Mouse (Mus musculus) liver, adult 2 months (tissue): ENCODE data around the gene Kctd7. TPM values are rescaled to one million over a fixed set of nuclear protein-coding genes. Genes with fewer than 3 reads are reported as not detected.

Experiments used
- DNase-seq: peaks from one replicate; pipeline ENCODE4 v3.0.0-alpha.2; 2011; ENCODE audit warnings: low read depth, low spot score; ENCODE audit errors: extremely low read depth
- H3K27ac ChIP-seq: fragments of 200-500 bp; replicated peaks from 2 replicates; pipeline ENCODE4 v1.5.1; 2012; ENCODE audit warnings: low read depth, mild to moderate bottlenecking, control low read depth, inconsistent platforms, low read length; ENCODE audit not compliant: insufficient read depth
- H3K27me3 ChIP-seq: fragments of 200-500 bp; 2 replicates; pipeline ENCODE4 v1.6.1; 2012; ENCODE audit warnings: mild to moderate bottlenecking, moderate library complexity, low read length, inconsistent platforms; ENCODE audit not compliant: control insufficient read depth, insufficient read depth
- H3K36me3 ChIP-seq: fragments of 200-500 bp; 2 replicates; pipeline ENCODE4 v1.6.1; 2012; ENCODE audit warnings: low read length, inconsistent platforms; ENCODE audit not compliant: control insufficient read depth, insufficient read depth
- H3K4me1 ChIP-seq: fragments of 200-500 bp; 2 replicates; pipeline ENCODE4 v1.6.1; 2011; ENCODE audit warnings: low read length; ENCODE audit not compliant: control insufficient read depth, insufficient read depth
- H3K4me3 ChIP-seq: fragments of 200-500 bp; 2 replicates; pipeline ENCODE4 v1.5.1; 2011; ENCODE audit warnings: low read depth, mild to moderate bottlenecking, control low read depth, low read length, moderate library complexity; ENCODE audit not compliant: insufficient read depth
- H3K79me2 ChIP-seq: fragments of 200-500 bp; 2 replicates; pipeline ENCODE4 v1.6.1; 2012; ENCODE audit warnings: inconsistent platforms, mild to moderate bottlenecking, low read length, moderate library complexity; ENCODE audit not compliant: control insufficient read depth, insufficient read depth
- H3K9ac ChIP-seq: fragments of 200-500 bp; 2 replicates; pipeline ENCODE4 v1.6.1; 2012; ENCODE audit warnings: low read depth, mild to moderate bottlenecking, control low read depth, inconsistent platforms, low read length
- CTCF ChIP-seq: fragments of 200-500 bp; IDR thresholded peaks from 2 replicates; pipeline ENCODE4 v1.5.1; 2011; ENCODE audit warnings: low read depth, low read length, control low read depth
- POLR2A ChIP-seq: fragments of 200-500 bp; IDR thresholded peaks from 2 replicates; pipeline ENCODE4 v1.6.1; 2011; ENCODE audit warnings: low read length, control low read depth; ENCODE audit not compliant: insufficient read depth; ENCODE audit errors: extremely low read depth
- WGBS: fragments of 180-500 bp; shearing (Covaris S2); methylation state at CpG from one replicate; pipeline ENCODE4 v1.1.7; 2018; 5-methylcytosine and 5-hydroxymethylcytosine counted together
- polyA plus RNA-seq: library from polyadenylated mRNA; depleted of rRNA; stranded (reverse); fragments of >200 nt; gene quantifications from 2 replicates; pipeline ENCODE4 v1.2.3, GENCODE M21; 2012
- total RNA-seq: library from RNA; depleted of rRNA; stranded (reverse); fragments of >200 nt; gene quantifications from 2 replicates; pipeline ENCODE4 v1.2.3, GENCODE M21; 2014

Kctd7 gene
- total and polyA plus RNA-seq, 2 experiments = 2.0 to 4.0 TPM

DNA sequence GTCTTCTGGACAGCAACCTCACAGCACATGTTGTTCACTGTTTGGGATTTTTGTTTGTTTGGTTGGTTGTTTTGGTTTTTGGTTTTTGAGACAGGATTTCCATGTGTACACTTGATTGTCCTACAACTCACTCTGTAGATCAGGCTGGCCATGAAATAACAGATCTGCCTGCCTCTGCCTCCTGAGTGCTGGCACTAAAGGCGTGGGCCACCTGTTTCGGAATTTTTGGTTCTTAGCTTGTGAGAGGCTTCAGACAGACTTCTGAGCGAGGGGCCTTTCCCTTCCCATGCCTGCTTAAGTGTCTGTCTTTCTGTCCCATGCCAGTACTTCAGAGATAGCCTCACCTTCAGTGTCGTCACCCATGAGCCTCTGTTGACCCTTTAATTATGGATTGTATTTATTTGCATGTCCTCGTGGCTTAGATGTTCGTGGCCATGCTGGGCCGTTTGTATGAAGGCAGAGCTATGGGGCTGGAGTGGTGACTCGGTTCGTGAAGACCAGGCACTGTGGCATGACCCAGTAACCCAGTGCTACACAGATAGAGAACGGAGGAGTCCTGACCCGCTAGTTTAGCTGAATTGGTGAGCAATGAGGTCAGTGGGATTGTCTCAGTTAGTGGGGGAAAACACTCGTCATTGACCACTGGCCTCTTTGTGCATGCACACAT lies 24.5 kb upstream of the Kctd7 start:
- DNase-seq = no peak
- Histone ChIP-seq H3K79me2 (peaks cover 4% of the 10 kb centered on the region; the same call in 1 of the 2 replicates), H3K4me3 (no peak overlapping the region), H3K36me3 (peaks cover 8% of the 10 kb centered on the region), H3K9ac (no peak overlapping the region), H3K4me1 (no peaks in the 10 kb centered on the region), H3K27ac (no peak overlapping the region), H3K27me3 (no peaks in the 10 kb centered on the region)
- 81% methylated on average over 12 of the region's 12 CpGs for WGBS
- TF ChIP-seq POLR2A = no peak

GRCm38 (mm10) chr5:130120904-130121303 lies 23.8 kb upstream of the Kctd7 start:
- peaks cover 4% of the 10 kb centered on the region; the same call in 1 of the 2 replicates for H3K79me2 ChIP-seq
- no peak overlapping the region for H3K27ac ChIP-seq
- DNase-seq = no peak
- no peaks in the 10 kb centered on the region for H3K4me1 ChIP-seq
- TF ChIP-seq POLR2A = no peak
- TF ChIP-seq CTCF = no peak
- WGBS = 66% methylated on average over 6 of the region's 6 CpGs
- H3K36me3 ChIP-seq = peaks cover 8% of the 10 kb centered on the region
- no peak overlapping the region for H3K9ac ChIP-seq
- H3K27me3 ChIP-seq = no peaks in the 10 kb centered on the region
- H3K4me3 ChIP-seq = no peak overlapping the region

GRCm38 (mm10) chr5:130122355-130122754 lies 22.3 kb upstream of the Kctd7 start:
- H3K4me1 ChIP-seq = no peaks in the 10 kb centered on the region
- WGBS = 96% methylated on average over 2 of the region's 2 CpGs
- no peak overlapping the region for H3K27ac ChIP-seq
- no peak for TF ChIP-seq CTCF
- no peak for TF ChIP-seq POLR2A
- no peak overlapping the region for H3K4me3 ChIP-seq
- H3K36me3 ChIP-seq = peaks cover 4% of the 10 kb centered on the region
- no peak for DNase-seq
- H3K9ac ChIP-seq = no peak overlapping the region
- H3K27me3 ChIP-seq = no peaks in the 10 kb centered on the region
- H3K79me2 ChIP-seq = no peaks in the 10 kb centered on the region; the same call in 1 of the 2 replicates

DNA sequence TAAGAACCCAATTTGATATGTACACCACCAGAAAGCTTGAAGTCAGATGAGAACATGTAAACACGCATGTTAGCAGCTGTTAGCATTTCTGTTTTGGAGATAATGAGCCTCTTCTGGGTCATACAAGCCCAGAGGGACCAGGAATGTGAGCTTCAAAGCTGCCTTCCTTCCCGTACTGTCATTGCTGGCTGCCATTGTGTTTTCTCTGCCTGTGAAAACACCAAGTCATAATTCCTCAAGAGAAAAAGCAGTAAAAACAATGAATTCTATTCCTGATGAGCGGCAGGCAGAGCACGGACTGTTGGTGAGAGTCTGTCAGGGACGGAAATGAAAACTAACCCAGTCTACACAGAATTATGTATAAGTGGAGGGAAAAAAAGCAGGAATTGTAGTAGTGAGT lies 20.4 kb upstream of the Kctd7 start:
- Histone ChIP-seq H3K79me2 (no peaks in the 10 kb centered on the region; the same call in 1 of the 2 replicates), H3K9ac (no peak overlapping the region), H3K27ac (no peak overlapping the region), H3K36me3 (peaks cover 4% of the 10 kb centered on the region), H3K4me3 (no peak overlapping the region), H3K27me3 (no peaks in the 10 kb centered on the region), H3K4me1 (no peaks in the 10 kb centered on the region)
- TF ChIP-seq POLR2A = no peak
- TF ChIP-seq CTCF = no peak
- WGBS = 94% methylated on average over 5 of the region's 5 CpGs
- no peak for DNase-seq

DNA sequence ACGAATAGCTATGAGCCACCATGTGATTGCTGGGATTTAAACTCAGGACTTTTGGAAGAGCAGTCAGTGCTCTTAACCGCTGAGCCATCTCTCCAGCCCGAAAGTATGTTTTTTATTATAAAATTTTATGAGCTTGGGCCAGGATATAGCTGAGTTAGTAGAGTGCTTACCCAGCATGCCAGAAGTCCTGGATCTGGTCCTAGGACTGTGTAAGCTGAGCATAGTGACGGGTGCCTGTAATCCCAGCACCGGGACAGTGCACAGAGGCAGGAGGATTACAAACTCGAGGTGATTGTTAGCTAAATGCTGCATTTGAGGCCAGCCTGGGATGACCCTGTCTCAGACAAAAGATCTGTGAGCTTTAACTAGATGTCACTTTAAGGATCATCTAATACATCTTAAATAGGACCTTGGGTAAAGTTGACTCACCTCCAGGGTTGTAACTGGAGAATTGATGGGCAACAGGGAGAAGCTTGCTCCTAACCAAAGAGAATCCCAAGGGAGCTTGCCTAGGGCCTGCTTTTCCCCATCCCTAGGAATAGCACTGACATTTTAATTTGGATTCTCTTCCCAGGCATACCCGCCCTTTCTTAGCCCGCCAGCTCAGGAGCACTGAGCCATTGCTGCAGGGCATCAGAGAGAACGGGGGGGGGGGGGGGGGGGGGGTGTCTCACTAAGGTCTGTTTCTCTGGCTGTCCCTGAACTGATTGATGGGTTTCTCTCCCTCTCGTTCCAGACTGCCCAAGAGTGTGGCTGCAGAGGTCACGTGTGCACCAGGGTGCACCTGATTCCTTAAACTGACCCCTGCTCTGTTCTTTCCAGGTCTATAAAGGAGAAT lies 15.8 kb upstream of the Kctd7 start:
- H3K9ac ChIP-seq = no peak overlapping the region
- H3K4me3 ChIP-seq = no peak overlapping the region
- TF ChIP-seq POLR2A (no peak), CTCF (no peak)
- 87% methylated on average over 10 of the region's 11 CpGs for WGBS
- H3K4me1 ChIP-seq = no peaks in the 10 kb centered on the region
- H3K27me3 ChIP-seq = no peaks in the 10 kb centered on the region
- H3K27ac ChIP-seq = no peak overlapping the region
- no peaks in the 10 kb centered on the region for H3K79me2 ChIP-seq
- H3K36me3 ChIP-seq = peaks cover 12% of the 10 kb centered on the region
- no peak for DNase-seq

GRCm38 (mm10) chr5:130129524-130129793 lies 15.2 kb upstream of the Kctd7 start:
- Histone ChIP-seq H3K4me3 (no peak overlapping the region), H3K9ac (no peak overlapping the region), H3K36me3 (peaks cover 12% of the 10 kb centered on the region), H3K4me1 (no peaks in the 10 kb centered on the region), H3K27ac (no peak overlapping the region), H3K27me3 (no peaks in the 10 kb centered on the region), H3K79me2 (no peaks in the 10 kb centered on the region)
- no peak for DNase-seq
- 78% methylated on average over 5 of the region's 5 CpGs for WGBS
- TF ChIP-seq CTCF = no peak
- TF ChIP-seq POLR2A = no peak
